Mouse (Mus musculus): ENCODE measurements around the gene Zfp941. TPM values are rescaled to one million over a fixed set of nuclear protein-coding genes. Genes with fewer than 3 reads are reported as not detected.

Zfp941 gene
- polyA plus RNA-seq, 1 experiment from 2014 or later: 3.0 TPM

DNA sequence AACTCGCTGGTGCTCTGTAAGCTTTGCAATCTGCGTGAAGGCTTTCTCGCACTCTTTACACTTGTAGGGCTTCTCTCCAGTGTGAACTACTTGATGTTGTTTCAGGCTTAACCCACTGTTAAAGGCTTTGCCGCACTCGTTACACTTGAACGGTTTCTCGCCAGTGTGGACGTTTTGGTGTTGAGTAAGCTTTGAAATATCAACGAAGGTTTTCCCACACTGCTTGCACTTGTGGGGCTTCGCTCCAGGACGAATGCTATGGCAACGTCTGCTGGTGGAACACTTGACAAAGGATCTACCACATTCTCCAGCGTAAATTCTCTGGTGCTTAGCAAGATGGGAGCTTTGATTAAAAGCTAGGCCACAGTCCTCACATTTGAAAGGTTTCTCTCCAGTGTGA, 10.3 kb downstream of the Zfp941 start:
- Histone ChIP-seq H3K4me1 (ENCODE audit: control insufficient read depth, insufficient read depth, low read length) (no peaks in the 10 kb centered on the region), H3K4me2 (replicated peaks; ENCODE audit: low read depth, low read length) (no peak overlapping the region), H3K9me3 (ENCODE audit: control insufficient read depth, low read depth, low read length) (no peaks in the 10 kb centered on the region), H3K4me3 (ENCODE audit: low read depth, low read length) (no peak overlapping the region), H3K27ac (ENCODE audit: low read length) (no peak overlapping the region), H3K36me3 (ENCODE audit: control insufficient read depth, insufficient read depth, low read length) (no peaks in the 10 kb centered on the region; the same call in 1 of the 2 replicates), H3K27me3 (ENCODE audit: control insufficient read depth, insufficient read depth, low read length) (no peaks in the 10 kb centered on the region), H3K9ac (replicated peaks; ENCODE audit: low read depth, low read length) (no peak overlapping the region)
- no peak for ATAC-seq (ENCODE audit: insufficient number of reproducible peaks, insufficient read depth, low FRiP score, low read depth)
- WGBS: 89% methylated on average over 13 of the region's 13 CpGs

DNA sequence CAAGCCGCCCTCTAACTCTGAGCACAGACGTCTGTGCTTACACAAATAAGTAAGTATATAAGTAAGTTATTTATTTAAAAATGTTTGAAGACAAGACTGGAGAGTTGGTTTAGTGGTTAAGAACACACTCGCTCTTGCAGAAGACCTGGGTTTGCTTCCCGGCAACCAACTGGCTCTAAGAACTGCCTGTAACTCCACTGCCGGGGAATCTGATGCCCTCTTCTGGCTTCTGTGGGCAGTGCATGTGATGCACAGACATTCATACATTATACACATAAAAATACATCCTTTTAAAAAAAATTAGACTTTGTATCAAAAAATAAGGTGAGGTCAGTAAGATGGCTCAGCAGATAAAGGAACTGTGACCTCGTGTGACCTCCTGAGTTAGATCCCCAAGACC, 11.5 kb downstream of the Zfp941 start:
- no peak overlapping the region for H3K27ac ChIP-seq (ENCODE audit: low read length)
- H3K4me1 ChIP-seq (ENCODE audit: control insufficient read depth, insufficient read depth, low read length): no peaks in the 10 kb centered on the region
- no peaks in the 10 kb centered on the region; the same call in 1 of the 2 replicates for H3K36me3 ChIP-seq (ENCODE audit: control insufficient read depth, insufficient read depth, low read length)
- ATAC-seq (ENCODE audit: insufficient number of reproducible peaks, insufficient read depth, low FRiP score, low read depth): no peak
- no peaks in the 10 kb centered on the region for H3K27me3 ChIP-seq (ENCODE audit: control insufficient read depth, insufficient read depth, low read length)
- no peaks in the 10 kb centered on the region for H3K9me3 ChIP-seq (ENCODE audit: control insufficient read depth, low read depth, low read length)
- no peak overlapping the region for H3K4me3 ChIP-seq (ENCODE audit: low read depth, low read length)
- 88% methylated on average over 6 of the region's 6 CpGs for WGBS
- no peak overlapping the region for H3K9ac ChIP-seq (replicated peaks; ENCODE audit: low read depth, low read length)
- H3K4me2 ChIP-seq (replicated peaks; ENCODE audit: low read depth, low read length): no peak overlapping the region

DNA sequence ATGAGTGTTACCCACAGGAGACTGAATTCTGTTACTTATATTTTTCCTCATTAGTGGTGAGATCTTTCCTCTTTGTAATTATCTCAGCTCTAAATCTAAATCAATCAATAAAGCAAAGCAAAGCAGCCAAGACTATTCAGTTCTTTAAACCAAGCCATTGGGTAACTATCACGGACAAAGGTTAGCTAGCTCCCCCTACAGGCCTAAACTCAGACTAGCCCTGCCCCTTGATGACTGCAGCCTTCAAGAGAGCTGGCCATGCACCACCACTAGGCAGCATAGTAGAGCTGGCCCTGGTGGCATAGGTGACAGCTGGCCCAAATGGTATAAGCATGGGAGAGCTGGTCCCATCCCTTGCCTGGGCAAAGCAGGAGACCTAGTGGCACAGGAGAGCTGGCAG, 16.3 kb downstream of the Zfp941 start:
- H3K9ac ChIP-seq (replicated peaks; ENCODE audit: low read depth, low read length): no peak overlapping the region
- ATAC-seq (ENCODE audit: insufficient number of reproducible peaks, insufficient read depth, low FRiP score, low read depth): no peak
- H3K4me3 ChIP-seq (ENCODE audit: low read depth, low read length): no peak overlapping the region
- no peak overlapping the region for H3K27ac ChIP-seq (ENCODE audit: low read length)
- no peaks in the 10 kb centered on the region for H3K4me1 ChIP-seq (ENCODE audit: control insufficient read depth, insufficient read depth, low read length)
- WGBS: 15% methylated on average over 1 of the region's 1 CpGs
- no peak overlapping the region for H3K4me2 ChIP-seq (replicated peaks; ENCODE audit: low read depth, low read length)
- H3K36me3 ChIP-seq (ENCODE audit: control insufficient read depth, insufficient read depth, low read length): no peaks in the 10 kb centered on the region
- H3K27me3 ChIP-seq (ENCODE audit: control insufficient read depth, insufficient read depth, low read length): no peaks in the 10 kb centered on the region
- no peaks in the 10 kb centered on the region for H3K9me3 ChIP-seq (ENCODE audit: control insufficient read depth, low read depth, low read length)

DNA sequence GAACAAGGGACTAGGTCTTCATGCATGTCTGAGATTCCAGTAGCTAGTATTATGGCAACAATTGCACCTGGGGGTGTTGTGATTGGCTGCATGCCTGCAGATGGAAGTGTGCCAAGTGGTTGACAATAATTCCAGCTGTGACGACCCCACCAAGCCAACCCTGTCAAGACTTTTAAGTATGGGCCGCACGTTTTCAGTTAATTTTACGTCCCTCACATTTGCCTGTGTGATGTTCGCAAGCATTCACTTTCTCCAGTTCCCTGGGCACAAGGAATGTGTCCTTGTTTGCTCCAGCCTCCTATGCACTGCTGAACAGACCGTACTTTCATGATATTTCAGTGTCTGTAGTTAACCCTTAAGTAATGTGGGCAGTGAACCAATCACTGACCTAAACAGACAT, 19.3 kb downstream of the Zfp941 start:
- no peak for ATAC-seq (ENCODE audit: insufficient number of reproducible peaks, insufficient read depth, low FRiP score, low read depth)
- Histone ChIP-seq H3K36me3 (ENCODE audit: control insufficient read depth, insufficient read depth, low read length) (no peaks in the 10 kb centered on the region), H3K9ac (replicated peaks; ENCODE audit: low read depth, low read length) (no peak overlapping the region), H3K27ac (ENCODE audit: low read length) (no peak overlapping the region), H3K4me3 (ENCODE audit: low read depth, low read length) (no peak overlapping the region), H3K4me1 (ENCODE audit: control insufficient read depth, insufficient read depth, low read length) (no peaks in the 10 kb centered on the region), H3K9me3 (ENCODE audit: control insufficient read depth, low read depth, low read length) (no peaks in the 10 kb centered on the region), H3K4me2 (replicated peaks; ENCODE audit: low read depth, low read length) (no peak overlapping the region), H3K27me3 (ENCODE audit: control insufficient read depth, insufficient read depth, low read length) (no peaks in the 10 kb centered on the region)
- 72% methylated on average over 6 of the region's 6 CpGs for WGBS

DNA sequence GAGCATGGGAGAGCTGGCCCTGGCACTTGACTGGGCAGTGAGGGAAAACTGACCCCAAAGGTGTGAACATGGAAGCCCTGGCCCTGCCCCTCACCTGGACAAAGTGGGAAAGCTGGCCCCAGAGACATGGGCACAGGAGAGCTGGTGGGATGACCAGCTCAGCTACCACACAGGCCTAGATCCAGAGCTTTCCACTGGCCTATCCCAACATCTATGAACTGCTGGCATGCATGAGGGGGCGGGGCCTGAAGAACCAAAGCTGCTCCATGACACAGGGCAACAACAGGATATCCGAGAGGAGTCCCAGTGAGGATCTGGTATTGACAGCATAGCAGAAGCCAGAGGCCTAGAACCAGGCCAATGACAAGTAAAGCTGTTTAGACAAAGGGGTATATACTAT, 23.8 kb downstream of the Zfp941 start:
- Histone ChIP-seq H3K4me2 (replicated peaks; ENCODE audit: low read depth, low read length) (no peak overlapping the region), H3K4me1 (ENCODE audit: control insufficient read depth, insufficient read depth, low read length) (no peaks in the 10 kb centered on the region), H3K27ac (ENCODE audit: low read length) (no peak overlapping the region), H3K9me3 (ENCODE audit: control insufficient read depth, low read depth, low read length) (no peaks in the 10 kb centered on the region), H3K9ac (replicated peaks; ENCODE audit: low read depth, low read length) (no peak overlapping the region), H3K27me3 (ENCODE audit: control insufficient read depth, insufficient read depth, low read length) (no peaks in the 10 kb centered on the region), H3K36me3 (ENCODE audit: control insufficient read depth, insufficient read depth, low read length) (no peaks in the 10 kb centered on the region), H3K4me3 (ENCODE audit: low read depth, low read length) (no peak overlapping the region)
- ATAC-seq (ENCODE audit: insufficient number of reproducible peaks, insufficient read depth, low FRiP score, low read depth): 0 out of 2 replicates have a peak, but pooled peaks have one; percentile 14
- 69% methylated on average over 2 of the region's 2 CpGs for WGBS

DNA sequence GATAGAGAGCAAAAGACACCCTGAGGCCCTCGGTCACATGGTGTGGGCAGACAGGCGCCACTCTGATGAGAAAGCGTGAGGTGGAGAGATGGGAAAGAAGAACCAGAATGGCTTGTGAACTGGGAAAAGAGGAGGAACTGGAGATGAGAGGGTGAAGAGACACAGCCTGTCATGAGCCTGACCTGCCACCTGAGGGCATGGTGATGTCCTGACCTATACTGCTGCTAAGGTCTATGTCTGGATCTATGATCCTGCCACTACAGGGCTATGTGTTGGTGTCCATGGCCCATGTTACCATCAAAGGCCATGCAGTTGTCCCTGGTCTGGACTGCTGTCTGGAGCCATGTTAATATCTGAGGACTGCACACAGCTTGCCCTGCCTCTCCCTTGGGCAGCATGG, 24.4 kb downstream of the Zfp941 start:
- no peak overlapping the region for H3K9ac ChIP-seq (replicated peaks; ENCODE audit: low read depth, low read length)
- ATAC-seq (ENCODE audit: insufficient number of reproducible peaks, insufficient read depth, low FRiP score, low read depth): no peak

DNA sequence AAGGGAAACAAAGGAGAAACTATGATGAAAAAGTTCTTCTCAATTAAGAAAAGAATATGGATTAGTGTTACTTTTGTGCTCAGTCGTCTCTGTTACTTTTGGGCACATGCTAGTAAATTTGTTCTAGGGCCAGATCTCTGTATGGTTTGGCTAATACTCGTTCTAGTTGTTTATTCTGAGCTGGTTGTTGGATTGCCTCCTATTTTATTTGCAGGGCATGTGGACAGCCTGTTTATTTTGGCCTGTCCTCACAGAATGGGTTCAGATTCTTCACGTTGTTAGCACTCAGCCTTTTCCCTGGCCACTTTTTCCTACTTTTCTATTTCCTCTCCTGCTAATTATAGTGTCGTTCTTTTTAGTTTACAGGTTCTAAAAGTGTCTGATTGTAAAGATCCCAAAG, 28.4 kb downstream of the Zfp941 start:
- Histone ChIP-seq H3K9ac (replicated peaks; ENCODE audit: low read depth, low read length) (no peak overlapping the region), H3K36me3 (ENCODE audit: control insufficient read depth, insufficient read depth, low read length) (no peaks in the 10 kb centered on the region), H3K9me3 (ENCODE audit: control insufficient read depth, low read depth, low read length) (no peaks in the 10 kb centered on the region), H3K4me2 (replicated peaks; ENCODE audit: low read depth, low read length) (no peak overlapping the region), H3K27me3 (ENCODE audit: control insufficient read depth, insufficient read depth, low read length) (no peaks in the 10 kb centered on the region), H3K4me1 (ENCODE audit: control insufficient read depth, insufficient read depth, low read length) (no peaks in the 10 kb centered on the region), H3K27ac (ENCODE audit: low read length) (no peak overlapping the region), H3K4me3 (ENCODE audit: low read depth, low read length) (no peak overlapping the region)
- ATAC-seq (ENCODE audit: insufficient number of reproducible peaks, insufficient read depth, low FRiP score, low read depth): no peak
- WGBS: 55% methylated on average over 4 of the region's 4 CpGs

More for the DNA sequence above, 24.4 kb downstream of the Zfp941 start:
- H3K36me3 ChIP-seq (ENCODE audit: control insufficient read depth, insufficient read depth, low read length): no peaks in the 10 kb centered on the region
- H3K27ac ChIP-seq (ENCODE audit: low read length): no peak overlapping the region
- WGBS: 84% methylated on average over 3 of the region's 3 CpGs
- H3K27me3 ChIP-seq (ENCODE audit: control insufficient read depth, insufficient read depth, low read length): no peaks in the 10 kb centered on the region
- H3K4me1 ChIP-seq (ENCODE audit: control insufficient read depth, insufficient read depth, low read length): no peaks in the 10 kb centered on the region
- H3K4me3 ChIP-seq (ENCODE audit: low read depth, low read length): no peak overlapping the region
- no peaks in the 10 kb centered on the region for H3K9me3 ChIP-seq (ENCODE audit: control insufficient read depth, low read depth, low read length)
- no peak overlapping the region for H3K4me2 ChIP-seq (replicated peaks; ENCODE audit: low read depth, low read length)

DNA sequence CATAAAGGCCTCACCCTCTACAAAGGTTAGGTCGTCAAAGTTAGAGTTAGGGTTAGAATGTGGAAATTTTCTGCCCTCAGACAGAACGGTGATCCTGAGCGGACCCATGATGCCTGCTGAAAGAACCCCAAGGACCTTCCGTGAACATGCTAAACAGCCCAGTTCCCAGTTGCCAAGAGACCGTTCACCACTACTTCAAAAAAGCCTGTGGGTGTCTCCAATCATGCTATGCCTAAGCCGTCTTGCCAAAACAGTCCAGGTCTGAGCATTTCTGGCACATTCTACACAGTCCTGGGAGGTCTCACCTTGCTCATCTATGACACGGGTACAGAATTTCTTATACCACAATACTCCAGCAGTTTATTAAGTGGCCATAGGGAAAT, 33.9 kb downstream of the Zfp941 start:
- H3K4me3 ChIP-seq (ENCODE audit: low read depth, low read length): no peak overlapping the region
- WGBS: 84% methylated on average over 7 of the region's 7 CpGs
- ATAC-seq (ENCODE audit: insufficient number of reproducible peaks, insufficient read depth, low FRiP score, low read depth): no peak
- H3K4me1 ChIP-seq (ENCODE audit: control insufficient read depth, insufficient read depth, low read length): no peaks in the 10 kb centered on the region
- H3K27me3 ChIP-seq (ENCODE audit: control insufficient read depth, insufficient read depth, low read length): no peaks in the 10 kb centered on the region
- H3K9ac ChIP-seq (replicated peaks; ENCODE audit: low read depth, low read length): no peak overlapping the region
- H3K36me3 ChIP-seq (ENCODE audit: control insufficient read depth, insufficient read depth, low read length): no peaks in the 10 kb centered on the region
- H3K4me2 ChIP-seq (replicated peaks; ENCODE audit: low read depth, low read length): no peak overlapping the region
- H3K27ac ChIP-seq (ENCODE audit: low read length): no peak overlapping the region
- H3K9me3 ChIP-seq (ENCODE audit: control insufficient read depth, low read depth, low read length): no peaks in the 10 kb centered on the region

DNA sequence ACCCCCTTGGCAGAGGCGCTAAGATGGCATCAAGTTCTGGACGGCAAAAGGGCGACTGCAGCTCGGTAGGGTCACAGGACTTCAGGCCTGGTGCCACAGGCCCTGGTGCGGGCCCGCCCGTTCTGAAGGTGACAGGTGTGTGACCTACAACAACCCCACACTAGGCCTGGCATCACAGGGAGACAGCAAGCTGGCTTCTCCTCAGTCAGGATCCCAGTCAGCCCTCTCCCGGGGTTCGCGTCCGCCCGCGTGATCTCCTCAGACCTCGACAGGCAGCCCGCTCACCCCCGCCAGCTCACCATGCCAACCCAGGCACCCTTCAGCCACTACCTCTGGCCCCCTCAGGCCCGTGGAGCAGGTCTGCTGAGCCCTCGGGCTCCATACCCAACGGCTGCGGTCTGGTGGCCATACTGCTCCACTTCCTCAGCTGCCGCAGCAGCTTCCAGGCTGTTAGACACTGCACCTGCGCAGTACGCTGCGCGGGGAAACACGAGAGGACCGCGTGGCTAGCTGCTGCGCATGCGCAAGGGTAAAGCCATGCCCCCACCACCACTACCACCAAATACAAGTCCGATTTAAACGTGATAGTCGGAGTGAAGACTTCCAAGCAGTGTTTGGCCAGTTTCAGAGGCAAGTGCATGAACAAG, 34.4 kb downstream of the Zfp941 start, which contains the start of gene Syce1:
Syce1 (minus strand) TSS at position 447 of the 647 bp plus-strand sequence.
- H3K27me3 ChIP-seq (ENCODE audit: control insufficient read depth, insufficient read depth, low read length): no peaks in the 10 kb centered on the region
- H3K9me3 ChIP-seq (ENCODE audit: control insufficient read depth, low read depth, low read length): no peaks in the 10 kb centered on the region
- no peak within 1 kb of the TSS for H3K9ac ChIP-seq (replicated peaks; ENCODE audit: low read depth, low read length)
- H3K4me1 ChIP-seq (ENCODE audit: control insufficient read depth, insufficient read depth, low read length): no peaks in the 10 kb centered on the region
- H3K4me3 ChIP-seq (ENCODE audit: low read depth, low read length): no peak within 1 kb of the TSS
- no peak for ATAC-seq (ENCODE audit: insufficient number of reproducible peaks, insufficient read depth, low FRiP score, low read depth)
- no peak within 1 kb of the TSS for H3K4me2 ChIP-seq (replicated peaks; ENCODE audit: low read depth, low read length)
- no peak within 1 kb of the TSS for H3K27ac ChIP-seq (ENCODE audit: low read length)
- 79% methylated on average over 28 of the region's 33 CpGs for WGBS
- no peaks in the 10 kb centered on the region for H3K36me3 ChIP-seq (ENCODE audit: control insufficient read depth, insufficient read depth, low read length)
